Mouse (Mus musculus) intestine, embryonic 14.5 days (tissue): ENCODE data around the gene Ppp2ca. TPM values are rescaled to one million over a fixed set of nuclear protein-coding genes. Genes with fewer than 3 reads are reported as not detected.

ENCODE experiments used
- ATAC-seq: fragments of 200-750 bp; cut with Nextera tagmentation; replicated peaks from 2 replicates; pipeline ENCODE4 v1.8.0; 2017; ENCODE audit warnings: low read depth, moderate number of reproducible peaks, moderate TSS enrichment, moderate library complexity; ENCODE audit not compliant: low FRiP score, low TSS enrichment
- DNase-seq: peaks from one replicate; pipeline ENCODE4 v3.0.0-alpha.2; 2018; ENCODE audit warnings: low spot score
- H3K27ac ChIP-seq: fragments of 300-500 bp; sonication (generic); 2 replicates; pipeline ENCODE4 v1.5.1; 2014; ENCODE audit warnings: low read depth, mild to moderate bottlenecking, control low read depth
- H3K27me3 ChIP-seq: fragments of 300-500 bp; sonication (generic); replicated peaks from 2 replicates; pipeline ENCODE4 v1.6.1; 2014; ENCODE audit warnings: low read length, control low read depth; ENCODE audit not compliant: control insufficient read depth, insufficient read depth
- H3K36me3 ChIP-seq: fragments of 300-500 bp; sonication (generic); 2 replicates; pipeline ENCODE4 v1.6.1; 2014; ENCODE audit warnings: low read length, control low read depth; ENCODE audit not compliant: control insufficient read depth, insufficient read depth
- H3K4me1 ChIP-seq: fragments of 300-500 bp; sonication (generic); replicated peaks from 2 replicates; pipeline ENCODE4 v1.6.1; 2014; ENCODE audit warnings: low read length, control low read depth, mixed read lengths; ENCODE audit not compliant: control insufficient read depth, insufficient read depth
- H3K4me2 ChIP-seq: fragments of 300-500 bp; sonication (generic); 2 replicates; pipeline ENCODE4 v1.6.1; 2014; ENCODE audit warnings: low read length
- H3K4me3 ChIP-seq: fragments of 300-500 bp; sonication (generic); 2 replicates; pipeline ENCODE4 v1.5.1; 2014; ENCODE audit warnings: low read depth, low read length, control low read depth, mixed read lengths
- H3K9ac ChIP-seq: fragments of 300-500 bp; sonication (generic); 2 replicates; pipeline ENCODE4 v1.6.1; 2014; ENCODE audit warnings: mild to moderate bottlenecking, low read length
- H3K9me3 ChIP-seq: fragments of 300-500 bp; sonication (generic); 2 replicates; pipeline ENCODE4 v1.6.1; 2016; ENCODE audit warnings: low read length, control low read depth; ENCODE audit not compliant: control insufficient read depth
- WGBS: fragments of 180-500 bp; shearing (Covaris S2); extraction: QIAGEN DNeasy Blood & Tissue Kit; methylation state at CpG from one replicate; pipeline ENCODE4 v1.1.7; 2014; 5-methylcytosine and 5-hydroxymethylcytosine counted together
- polyA plus RNA-seq: library from polyadenylated mRNA; unstranded; fragments of >200 nt; fragmentation: Nextera tagmentation; extraction: Ambion mirVana; gene quantifications from 2 replicates; pipeline ENCODE4 v1.2.1, GENCODE M21; 2014

Gene Ppp2ca
- polyA plus RNA-seq, 1 experiment from 2014 or later, result 83.9 TPM

DNA sequence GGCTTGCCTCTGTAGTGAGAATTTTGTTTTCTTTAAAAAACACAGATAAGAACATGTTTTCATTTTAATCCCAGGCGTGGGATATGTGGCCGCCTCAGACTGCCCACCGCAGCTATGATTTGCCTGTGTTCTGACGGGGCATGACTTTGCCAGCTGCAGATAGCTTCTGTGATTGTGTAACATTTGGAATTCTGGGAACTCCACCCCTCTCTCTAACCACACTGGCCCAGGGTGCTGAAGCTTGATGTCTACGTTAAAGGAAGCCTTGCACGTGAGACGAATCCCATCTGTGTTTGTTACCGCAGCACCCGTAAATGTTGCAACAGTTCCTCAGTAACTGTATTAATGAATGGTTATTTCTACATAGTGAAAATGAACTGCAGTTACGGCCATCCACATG lies 26.7 kb upstream of the Ppp2ca start:
- DNase-seq (no peak), ATAC-seq (no peak)
- Histone ChIP-seq H3K4me1 (no peaks in the 10 kb centered on the region), H3K9me3 (no peaks in the 10 kb centered on the region), H3K27ac (no peak overlapping the region), H3K4me2 (no peak overlapping the region), H3K36me3 (no peaks in the 10 kb centered on the region), H3K9ac (no peak overlapping the region), H3K4me3 (no peak overlapping the region), H3K27me3 (no peaks in the 10 kb centered on the region)
- WGBS, result 63% methylated on average over 10 of the region's 10 CpGs

DNA sequence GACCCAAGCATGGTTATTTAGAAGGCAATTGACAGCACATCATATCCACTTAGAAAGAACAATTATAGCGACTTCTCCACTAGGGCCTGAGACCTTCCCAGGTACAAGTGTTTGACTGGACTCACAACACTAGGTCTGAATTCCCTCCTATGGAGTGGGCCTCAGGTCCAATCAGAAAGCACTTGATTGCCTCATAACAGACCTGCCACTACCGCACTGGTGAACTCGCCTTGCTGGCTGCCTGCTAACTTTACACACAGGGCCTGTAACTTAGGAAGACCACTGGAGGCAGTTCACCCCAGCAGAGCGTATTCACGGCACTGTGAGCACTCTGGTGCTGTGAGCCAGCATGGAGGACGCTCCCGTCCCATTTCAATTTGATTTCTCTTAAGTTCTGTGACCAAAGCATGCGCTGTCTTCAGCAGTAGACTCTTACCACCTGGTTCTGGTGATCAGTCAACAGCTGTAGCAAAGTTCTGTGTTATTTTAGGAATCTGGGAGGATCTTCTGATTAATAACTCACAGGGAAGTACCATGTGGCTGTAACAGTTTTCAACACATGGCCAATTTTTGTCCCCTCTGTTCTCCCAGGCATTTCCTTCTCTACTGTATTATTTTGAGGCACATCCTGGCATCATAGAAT lies 24.8 kb upstream of the Ppp2ca start:
- no peaks in the 10 kb centered on the region for H3K27me3 ChIP-seq
- no peaks in the 10 kb centered on the region for H3K9me3 ChIP-seq
- no peak overlapping the region for H3K4me3 ChIP-seq
- no peak overlapping the region for H3K4me2 ChIP-seq
- ATAC-seq, result no peak
- H3K4me1 ChIP-seq, result no peaks in the 10 kb centered on the region
- no peak for DNase-seq
- H3K27ac ChIP-seq, result no peak overlapping the region
- no peak overlapping the region for H3K9ac ChIP-seq
- WGBS, result 76% methylated on average over 8 of the region's 8 CpGs
- H3K36me3 ChIP-seq, result no peaks in the 10 kb centered on the region

DNA sequence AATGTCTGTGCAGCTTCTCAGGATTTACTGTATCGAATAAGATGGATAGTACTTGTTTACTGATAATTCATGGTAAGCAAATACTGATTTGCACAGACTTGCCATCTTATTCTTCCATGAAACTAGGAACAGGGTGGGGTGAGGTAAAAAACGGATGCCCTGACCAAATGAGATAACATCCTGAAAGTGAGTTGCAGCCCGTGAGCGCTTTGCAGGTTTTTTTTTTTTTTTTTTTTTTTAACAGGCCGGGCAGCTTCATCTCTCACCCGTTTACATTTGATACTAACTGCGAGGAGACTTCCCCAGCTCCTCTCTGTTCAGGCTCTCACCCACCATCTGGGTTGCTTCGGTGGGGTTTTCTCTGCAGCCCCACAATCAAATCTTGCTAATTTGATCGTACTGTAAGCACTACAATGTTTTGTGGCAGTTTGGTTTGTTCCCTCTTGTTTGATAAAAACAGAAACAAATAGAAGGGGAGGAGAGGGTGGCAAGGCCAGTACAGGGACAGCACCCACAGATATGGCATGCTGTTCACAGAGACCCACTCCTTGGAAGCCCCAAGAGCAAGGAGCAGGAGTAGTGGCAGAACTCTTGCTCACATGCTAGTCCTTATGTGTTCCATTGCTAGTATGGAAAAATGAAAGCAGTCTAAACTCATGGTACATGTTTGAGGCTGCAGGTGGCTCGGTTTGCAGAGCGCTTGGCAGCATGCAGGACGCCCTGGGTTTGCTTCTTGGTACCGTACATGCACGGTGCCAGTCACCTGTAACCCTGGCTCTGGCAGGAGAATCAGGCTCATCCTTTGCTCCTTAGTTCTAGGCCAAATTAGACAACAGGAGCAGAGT lies 23.6 kb upstream of the Ppp2ca start:
- ATAC-seq, result no peak
- Histone ChIP-seq H3K4me1 (no peaks in the 10 kb centered on the region), H3K9ac (no peak overlapping the region), H3K9me3 (no peaks in the 10 kb centered on the region), H3K27ac (no peak overlapping the region), H3K27me3 (no peaks in the 10 kb centered on the region), H3K4me2 (no peak overlapping the region), H3K36me3 (no peaks in the 10 kb centered on the region), H3K4me3 (no peak overlapping the region)
- no peak for DNase-seq
- WGBS, result 63% methylated on average over 14 of the region's 14 CpGs

DNA sequence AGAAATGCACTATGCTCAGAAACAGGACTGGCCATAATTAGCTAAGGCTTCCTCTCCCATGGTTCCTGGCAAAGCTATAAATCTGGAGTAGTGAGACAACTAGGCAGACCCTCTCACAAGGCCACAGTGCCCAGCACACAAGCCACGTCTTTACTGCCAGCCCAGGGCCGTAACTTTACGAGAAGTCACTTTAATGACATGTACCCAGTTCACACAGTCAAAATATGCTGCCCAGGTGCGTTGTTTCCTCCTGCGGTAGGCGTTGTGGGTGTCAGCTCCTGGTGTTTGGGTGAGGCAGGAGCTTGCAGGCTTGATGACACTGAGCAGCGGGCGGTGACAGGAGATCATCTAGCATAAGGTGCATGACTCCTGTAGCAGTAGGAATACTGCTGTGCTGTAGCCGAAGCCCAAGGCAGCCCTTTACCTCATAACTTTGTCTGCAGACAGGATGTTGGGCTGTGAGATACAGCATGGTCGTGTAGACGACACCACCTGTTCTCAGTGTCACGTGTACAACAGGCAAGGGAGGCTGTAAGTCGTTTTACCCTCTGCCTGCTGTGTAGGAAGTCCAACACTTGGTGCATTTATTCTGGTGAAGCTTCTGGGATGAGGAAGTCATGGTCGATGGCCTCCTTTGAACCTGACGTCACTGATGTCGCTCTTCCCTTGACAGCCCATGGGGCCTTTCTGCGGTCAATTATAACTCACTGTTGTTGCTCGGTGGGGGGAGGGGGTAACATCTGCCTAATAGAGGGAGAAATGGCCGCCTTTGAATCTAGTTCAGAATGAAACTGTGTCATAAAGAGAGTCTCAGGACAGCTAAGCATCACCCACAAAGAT lies 22.5 kb upstream of the Ppp2ca start:
- Histone ChIP-seq H3K9ac (no peak overlapping the region), H3K4me1 (no peaks in the 10 kb centered on the region), H3K36me3 (no peaks in the 10 kb centered on the region), H3K27ac (no peak overlapping the region), H3K9me3 (no peaks in the 10 kb centered on the region), H3K27me3 (no peaks in the 10 kb centered on the region), H3K4me3 (no peak overlapping the region), H3K4me2 (no peak overlapping the region)
- WGBS, result 66% methylated on average over 19 of the region's 19 CpGs
- DNase-seq (no peak), ATAC-seq (no peak)

DNA sequence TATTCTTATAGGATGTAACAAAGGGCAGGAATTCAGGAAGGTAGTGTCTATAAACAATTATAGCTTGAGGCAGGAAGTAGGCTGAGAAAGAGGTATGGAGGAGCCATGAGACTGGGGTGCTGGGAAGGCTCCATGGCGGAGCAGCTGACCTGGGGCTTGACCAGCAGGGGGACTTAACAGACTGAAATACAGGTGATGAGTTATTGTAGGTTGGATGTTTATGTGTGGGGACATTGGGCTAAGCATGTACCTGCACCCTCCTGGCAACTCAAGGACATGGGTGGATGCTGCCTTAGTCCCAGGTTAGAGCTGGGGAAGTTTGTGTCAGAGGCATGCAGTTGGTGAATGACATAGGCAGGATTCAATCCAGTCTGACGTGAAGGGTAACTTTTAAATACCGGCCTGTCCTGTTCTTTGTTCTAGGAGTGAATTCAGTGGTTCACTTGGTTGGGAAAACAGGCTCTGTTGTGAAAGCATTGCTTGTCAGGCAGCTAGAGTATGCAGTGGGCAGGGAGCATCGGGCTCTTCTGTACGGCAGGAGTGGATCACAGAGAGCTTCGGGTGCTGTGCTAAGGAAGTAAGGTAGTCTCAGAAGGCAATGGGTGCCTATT lies 21.6 kb upstream of the Ppp2ca start:
- no peaks in the 10 kb centered on the region for H3K9me3 ChIP-seq
- H3K27ac ChIP-seq, result no peak overlapping the region
- no peak overlapping the region for H3K4me3 ChIP-seq
- H3K36me3 ChIP-seq, result no peaks in the 10 kb centered on the region
- no peaks in the 10 kb centered on the region for H3K4me1 ChIP-seq
- H3K4me2 ChIP-seq, result no peak overlapping the region
- no peak overlapping the region for H3K9ac ChIP-seq
- DNase-seq, result no peak
- no peaks in the 10 kb centered on the region for H3K27me3 ChIP-seq
- 82% methylated on average over 6 of the region's 6 CpGs for WGBS
- no peak for ATAC-seq

DNA sequence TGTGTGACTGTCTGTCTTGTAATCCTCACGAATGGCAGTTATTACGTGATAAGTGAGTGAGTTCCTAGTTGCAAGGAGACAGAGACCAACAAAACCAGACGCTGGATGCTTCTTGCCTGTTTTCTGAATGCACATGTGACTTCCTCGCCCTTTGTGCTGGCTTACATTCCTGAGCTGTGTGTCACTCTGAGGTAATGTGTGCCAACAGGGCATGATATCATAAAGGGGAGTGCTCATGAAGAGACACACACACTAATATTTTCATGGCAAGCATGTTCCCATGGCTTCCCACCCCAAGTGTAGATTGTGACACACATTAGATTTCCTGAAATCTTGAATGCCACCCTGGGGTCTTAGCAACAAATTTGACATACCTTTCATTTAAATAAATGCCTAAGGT lies 20.5 kb upstream of the Ppp2ca start:
- no peak for ATAC-seq
- no peak for DNase-seq
- no peak overlapping the region for H3K27ac ChIP-seq
- no peaks in the 10 kb centered on the region for H3K9me3 ChIP-seq
- H3K4me1 ChIP-seq, result no peaks in the 10 kb centered on the region
- H3K9ac ChIP-seq, result no peak overlapping the region
- H3K4me3 ChIP-seq, result no peak overlapping the region
- H3K27me3 ChIP-seq, result no peaks in the 10 kb centered on the region
- no peak overlapping the region for H3K4me2 ChIP-seq
- WGBS, result 73% methylated on average over 4 of the region's 4 CpGs
- no peaks in the 10 kb centered on the region for H3K36me3 ChIP-seq

DNA sequence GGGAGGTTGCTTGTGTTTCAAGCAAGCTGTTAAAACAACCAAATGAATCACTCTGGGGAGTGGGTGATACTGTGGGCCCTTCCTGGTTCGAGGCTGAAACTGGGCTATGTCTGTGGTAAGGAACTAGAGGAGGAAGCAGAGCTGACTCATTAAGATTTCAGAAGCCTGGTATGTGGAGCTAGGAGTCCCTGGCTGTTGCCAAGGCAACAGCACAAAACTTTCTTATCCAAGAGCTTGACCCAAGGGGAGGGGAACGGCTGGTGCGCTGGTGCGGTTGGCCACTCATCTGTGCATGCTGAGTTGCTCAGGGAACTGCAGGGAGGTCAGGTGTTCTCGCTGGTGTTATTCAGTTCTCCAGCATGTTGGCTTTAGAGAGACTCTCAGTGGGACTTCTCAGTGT lies 18.5 kb upstream of the Ppp2ca start:
- H3K27me3 ChIP-seq, result no peaks in the 10 kb centered on the region
- no peaks in the 10 kb centered on the region for H3K9me3 ChIP-seq
- ATAC-seq, result peak; percentile 62; the same call in 1 of the 2 replicates
- no peak for DNase-seq
- no peak overlapping the region for H3K4me3 ChIP-seq
- H3K9ac ChIP-seq, result no peak overlapping the region
- WGBS, result 20% methylated on average over 5 of the region's 5 CpGs
- H3K4me2 ChIP-seq, result no peak overlapping the region
- no peaks in the 10 kb centered on the region for H3K4me1 ChIP-seq
- H3K36me3 ChIP-seq, result no peaks in the 10 kb centered on the region
- no peak overlapping the region for H3K27ac ChIP-seq

DNA sequence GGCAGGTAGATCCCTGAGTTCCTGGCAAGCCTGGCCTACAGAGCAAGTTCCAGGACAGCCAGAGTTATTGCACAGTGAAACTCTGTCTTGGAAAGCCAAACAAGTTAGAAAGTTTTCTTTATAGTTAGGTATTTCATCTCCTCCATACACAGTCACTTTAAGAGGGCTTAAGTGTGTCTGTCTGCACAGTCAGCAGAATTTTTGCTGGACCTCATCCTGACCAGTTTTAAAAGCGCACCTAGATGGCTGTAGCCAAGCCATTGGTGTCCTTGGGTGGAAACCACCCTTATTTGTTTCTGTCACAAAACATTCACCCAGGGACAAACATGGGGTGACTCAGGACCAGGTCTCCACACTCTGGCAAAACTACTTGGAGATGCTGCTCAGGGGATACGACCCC lies 17.8 kb upstream of the Ppp2ca start:
- H3K4me3 ChIP-seq, result no peak overlapping the region
- H3K9ac ChIP-seq, result no peak overlapping the region
- WGBS, result 87% methylated on average over 2 of the region's 2 CpGs
- ATAC-seq (no peak), DNase-seq (no peak)
- H3K4me2 ChIP-seq, result no peak overlapping the region
- no peaks in the 10 kb centered on the region for H3K36me3 ChIP-seq
- no peaks in the 10 kb centered on the region for H3K9me3 ChIP-seq
- H3K27me3 ChIP-seq, result no peaks in the 10 kb centered on the region
- no peaks in the 10 kb centered on the region for H3K4me1 ChIP-seq
- H3K27ac ChIP-seq, result no peak overlapping the region
